Mouse (Mus musculus) lung, adult 2 months (tissue): ENCODE data around the gene 1700013G24Rik.

Experiments used
- CTCF ChIP-seq: fragments of 200-500 bp; IDR thresholded peaks from 2 replicates; pipeline ENCODE4 v1.5.1; 2011; ENCODE audit warnings: mild to moderate bottlenecking, low read length, control low read depth; ENCODE audit not compliant: insufficient read depth
- POLR2A ChIP-seq: fragments of 200-500 bp; IDR thresholded peaks from 2 replicates; pipeline ENCODE4 v1.6.1; 2011; ENCODE audit warnings: low read depth, mild to moderate bottlenecking, control low read depth, low read length, borderline replicate concordance; ENCODE audit errors: extremely low read depth

DNA sequence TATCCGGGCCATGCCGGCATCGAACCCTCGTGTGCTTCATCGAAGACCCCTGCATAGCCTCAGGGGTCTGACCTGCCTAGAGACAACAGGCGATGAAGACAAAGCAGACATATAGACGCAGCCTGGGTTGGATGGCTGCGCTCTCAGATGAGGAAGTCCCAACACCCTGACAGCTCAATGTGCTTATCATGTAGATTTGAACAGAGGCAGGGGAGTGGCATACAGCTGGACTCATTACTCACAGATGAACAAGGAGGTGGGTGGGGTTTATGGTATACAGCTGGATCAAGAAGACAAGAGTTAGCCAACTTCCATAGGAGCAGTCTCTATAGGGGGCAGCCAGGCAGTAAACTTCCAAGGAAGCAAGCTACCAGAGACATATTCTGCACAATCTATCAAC is 14.2 kb upstream of the 1700013G24Rik start:
- TF ChIP-seq CTCF (no peak), POLR2A (no peak)
